Mouse (Mus musculus) right cerebral cortex, postnatal 14 days (tissue): ENCODE results near the gene Cblb.

Source experiments
- DNase-seq: peaks from one replicate; pipeline ENCODE4 v3.0.0; 2022

Cblb gene

DNA sequence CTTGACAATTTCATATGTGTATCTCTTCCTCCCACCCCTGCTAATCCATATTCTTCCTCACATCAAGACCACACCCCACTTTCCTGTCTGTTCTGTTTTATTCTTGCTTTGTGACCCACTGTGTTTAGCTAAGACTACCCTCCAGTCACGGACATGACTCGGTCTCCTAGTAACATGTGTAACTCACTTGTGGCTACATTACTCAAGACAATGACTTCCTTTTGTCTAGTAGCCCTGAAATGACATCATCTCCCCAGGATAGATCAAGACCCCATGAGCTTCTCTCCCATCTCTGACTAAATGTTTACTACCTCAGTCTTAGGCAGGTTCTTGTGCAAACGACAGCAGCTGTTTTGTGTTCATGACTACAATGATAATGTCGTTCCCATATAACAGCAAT is 191.9 kb downstream of the Cblb start:
- no peak for DNase-seq

- no peak for DNase-seq
These were observed 198.4 kb downstream of the Cblb start for GRCm38 (mm10) chr16:52229446-52229845.

- DNase-seq = no peak
These were observed 198.9 kb downstream of the Cblb start for GRCm38 (mm10) chr16:52229930-52230329.

DNA sequence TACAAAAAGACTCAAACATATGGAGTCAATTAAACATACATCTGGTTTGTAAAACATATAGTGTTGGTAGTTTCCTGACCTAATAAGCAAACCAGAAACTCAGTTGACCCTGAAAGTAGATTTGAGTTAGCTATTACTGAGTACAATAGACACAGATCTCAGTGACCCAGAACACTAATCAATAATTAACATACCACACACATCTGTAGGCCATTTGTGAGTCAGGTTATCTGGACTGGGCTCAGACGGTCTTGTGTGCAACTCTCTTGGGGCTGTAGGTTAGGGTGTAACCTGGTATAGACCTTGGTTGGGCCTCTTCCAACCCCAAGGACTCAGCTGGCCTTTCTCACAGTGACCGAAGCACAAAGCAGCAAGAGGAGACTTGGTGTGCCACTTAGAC is 211.1 kb downstream of the Cblb start:
- DNase-seq = no peak

- DNase-seq = no peak
These were observed 212.5 kb downstream of the Cblb start for GRCm38 (mm10) chr16:52243421-52243973.

DNA sequence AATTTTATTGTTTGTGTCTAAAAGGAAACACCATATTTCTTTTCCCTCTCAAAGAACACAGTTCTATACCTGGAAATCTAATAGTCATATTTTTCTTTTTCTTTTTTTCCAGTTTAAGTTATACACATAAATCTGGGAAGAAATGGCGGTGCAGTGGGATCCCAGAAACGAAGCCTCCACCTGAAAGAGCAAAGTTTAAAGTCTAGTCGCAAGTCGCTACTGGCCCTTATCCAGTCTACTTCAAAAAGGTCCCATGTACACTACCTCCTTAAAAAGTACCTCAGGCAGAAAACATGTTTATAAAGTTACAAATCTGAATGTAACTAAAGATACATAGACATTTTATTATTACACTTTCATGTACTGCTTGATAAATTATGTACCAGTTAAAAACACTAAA is 219.2 kb downstream of the Cblb start:
- DNase-seq = no peak

- DNase-seq = no peak
These were observed 219.9 kb downstream of the Cblb start for GRCm38 (mm10) chr16:52250935-52251334.
